Mouse (Mus musculus): Measurements from ENCODE around the gene Cd83. TPM values are rescaled to one million over a fixed set of nuclear protein-coding genes. Genes with fewer than 3 reads are reported as not detected.

Gene Cd83
- polyA plus RNA-seq, 1 experiment from 2014 or later: 1.3 TPM

DNA sequence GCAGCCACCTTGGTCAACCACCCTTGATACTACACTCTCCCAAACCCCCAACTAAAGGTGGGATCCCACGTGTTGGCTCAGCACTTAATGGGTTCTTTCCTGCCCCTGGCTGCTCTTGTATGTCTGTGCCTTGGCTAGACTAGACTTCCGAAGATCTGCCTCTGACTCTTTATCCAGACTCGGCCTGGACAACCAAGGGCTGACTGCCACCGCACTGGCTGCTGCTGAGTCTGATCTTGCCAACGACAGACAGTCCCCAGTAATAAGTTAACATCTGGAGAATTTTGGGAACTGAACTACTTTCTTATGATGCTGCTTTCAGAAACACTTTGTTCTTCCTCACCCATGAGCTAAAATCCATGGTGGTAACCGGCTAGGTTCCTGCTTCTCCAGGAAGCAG lies 26.0 kb downstream of the Cd83 start:
- DNase-seq (ENCODE audit: low spot score) (no peak), ATAC-seq (replicated peaks; ENCODE audit: low FRiP score) (no peak)
- no peaks in the 10 kb centered on the region for H3K27me3 ChIP-seq (replicated peaks; ENCODE audit: control insufficient read depth, insufficient read depth, low read length)
- no peak overlapping the region for H3K9ac ChIP-seq (ENCODE audit: low read depth, low read length)
- WGBS: 72% methylated on average over 6 of the region's 6 CpGs
- no peaks in the 10 kb centered on the region for H3K36me3 ChIP-seq (ENCODE audit: control insufficient read depth, insufficient read depth, low read length)
- H3K4me1 ChIP-seq (replicated peaks; ENCODE audit: control insufficient read depth, insufficient read depth, low read length): no peaks in the 10 kb centered on the region
- no peak overlapping the region for H3K4me3 ChIP-seq (ENCODE audit: low read depth, low read length)
- H3K27ac ChIP-seq (ENCODE audit: low read depth, low read length): no peak overlapping the region
- H3K9me3 ChIP-seq (ENCODE audit: control insufficient read depth, low read length): no peaks in the 10 kb centered on the region
- no peak overlapping the region for H3K4me2 ChIP-seq

DNA sequence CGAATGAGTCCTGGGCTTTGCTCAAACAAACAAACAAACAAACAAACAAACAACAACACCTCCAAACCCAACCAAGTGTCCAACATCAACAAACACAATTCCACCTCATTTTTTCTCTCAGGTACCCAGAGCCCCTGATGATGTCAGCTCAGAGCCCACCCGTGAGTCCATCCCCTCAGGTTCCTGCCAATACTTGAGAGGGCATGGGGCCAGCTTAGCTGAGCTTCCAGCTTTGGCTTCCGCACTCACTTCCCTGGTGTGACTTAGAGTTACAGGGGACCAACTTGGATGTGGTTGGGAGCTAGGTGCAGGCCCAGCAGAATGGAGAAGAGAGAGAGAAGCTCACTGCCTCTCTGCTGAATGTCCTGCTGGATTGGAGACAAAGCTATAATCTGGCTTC lies 27.3 kb downstream of the Cd83 start:
- no peaks in the 10 kb centered on the region for H3K27me3 ChIP-seq (replicated peaks; ENCODE audit: control insufficient read depth, insufficient read depth, low read length)
- DNase-seq (ENCODE audit: low spot score) (no peak), ATAC-seq (replicated peaks; ENCODE audit: low FRiP score) (no peak)
- no peaks in the 10 kb centered on the region for H3K36me3 ChIP-seq (ENCODE audit: control insufficient read depth, insufficient read depth, low read length)
- no peaks in the 10 kb centered on the region for H3K9me3 ChIP-seq (ENCODE audit: control insufficient read depth, low read length)
- no peak overlapping the region for H3K4me3 ChIP-seq (ENCODE audit: low read depth, low read length)
- no peaks in the 10 kb centered on the region for H3K4me1 ChIP-seq (replicated peaks; ENCODE audit: control insufficient read depth, insufficient read depth, low read length)
- no peak overlapping the region for H3K4me2 ChIP-seq
- H3K27ac ChIP-seq (ENCODE audit: low read depth, low read length): no peak overlapping the region
- 84% methylated on average over 3 of the region's 3 CpGs for WGBS
- H3K9ac ChIP-seq (ENCODE audit: low read depth, low read length): no peak overlapping the region

DNA sequence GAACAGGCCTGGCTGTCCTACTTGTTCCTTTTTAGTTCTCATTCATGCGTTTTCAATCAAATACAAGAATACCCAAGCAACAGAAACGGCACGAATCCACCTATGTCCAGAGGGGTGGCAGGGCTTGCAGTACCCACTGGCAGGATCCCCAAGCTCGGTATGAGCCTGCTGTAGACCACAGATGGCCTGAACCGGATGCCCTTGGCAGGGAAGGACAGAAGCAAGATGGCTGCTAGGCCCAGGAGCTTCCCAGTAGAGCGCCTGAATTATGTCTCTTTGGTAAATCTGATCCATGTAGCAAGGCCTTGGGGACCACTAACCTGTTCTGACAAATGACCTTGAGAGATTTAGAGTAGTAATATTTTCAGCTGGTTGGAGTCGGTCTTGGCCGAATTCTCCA lies 28.9 kb downstream of the Cd83 start:
- no peak overlapping the region for H3K27ac ChIP-seq (ENCODE audit: low read depth, low read length)
- 88% methylated on average over 8 of the region's 8 CpGs for WGBS
- DNase-seq (ENCODE audit: low spot score) (no peak), ATAC-seq (replicated peaks; ENCODE audit: low FRiP score) (no peak)
- H3K4me1 ChIP-seq (replicated peaks; ENCODE audit: control insufficient read depth, insufficient read depth, low read length): no peaks in the 10 kb centered on the region
- H3K9me3 ChIP-seq (ENCODE audit: control insufficient read depth, low read length): no peaks in the 10 kb centered on the region
- H3K36me3 ChIP-seq (ENCODE audit: control insufficient read depth, insufficient read depth, low read length): no peaks in the 10 kb centered on the region
- no peaks in the 10 kb centered on the region for H3K27me3 ChIP-seq (replicated peaks; ENCODE audit: control insufficient read depth, insufficient read depth, low read length)
- no peak overlapping the region for H3K9ac ChIP-seq (ENCODE audit: low read depth, low read length)
- no peak overlapping the region for H3K4me3 ChIP-seq (ENCODE audit: low read depth, low read length)
- H3K4me2 ChIP-seq: no peak overlapping the region

DNA sequence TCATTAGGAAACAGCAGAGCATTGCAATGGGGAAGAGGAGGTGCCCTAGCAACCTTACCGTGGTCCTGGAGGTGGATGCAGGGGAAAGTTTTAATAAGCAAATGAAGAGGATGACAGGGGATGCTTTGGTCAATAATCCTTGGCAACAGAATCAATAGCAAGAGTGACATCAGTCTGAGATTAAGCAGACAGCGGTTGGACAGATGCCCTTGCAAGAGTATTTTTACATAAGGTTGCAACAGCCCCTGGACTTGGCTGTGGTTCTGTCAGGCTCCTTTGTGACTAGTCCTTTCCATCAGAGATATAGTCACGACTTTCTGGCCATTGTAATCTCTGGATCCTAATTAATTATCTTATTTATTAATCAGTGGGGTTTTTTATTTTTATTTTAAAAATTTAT lies 32.9 kb downstream of the Cd83 start:
- WGBS: 72% methylated on average over 3 of the region's 3 CpGs
- Histone ChIP-seq H3K4me2 (no peak overlapping the region), H3K27ac (ENCODE audit: low read depth, low read length) (no peak overlapping the region), H3K4me1 (replicated peaks; ENCODE audit: control insufficient read depth, insufficient read depth, low read length) (no peaks in the 10 kb centered on the region), H3K36me3 (ENCODE audit: control insufficient read depth, insufficient read depth, low read length) (no peaks in the 10 kb centered on the region), H3K27me3 (replicated peaks; ENCODE audit: control insufficient read depth, insufficient read depth, low read length) (no peaks in the 10 kb centered on the region), H3K9me3 (ENCODE audit: control insufficient read depth, low read length) (no peaks in the 10 kb centered on the region), H3K4me3 (ENCODE audit: low read depth, low read length) (no peak overlapping the region), H3K9ac (ENCODE audit: low read depth, low read length) (no peak overlapping the region)
- no peak for ATAC-seq (replicated peaks; ENCODE audit: low FRiP score)
- no peak for DNase-seq (ENCODE audit: low spot score)

DNA sequence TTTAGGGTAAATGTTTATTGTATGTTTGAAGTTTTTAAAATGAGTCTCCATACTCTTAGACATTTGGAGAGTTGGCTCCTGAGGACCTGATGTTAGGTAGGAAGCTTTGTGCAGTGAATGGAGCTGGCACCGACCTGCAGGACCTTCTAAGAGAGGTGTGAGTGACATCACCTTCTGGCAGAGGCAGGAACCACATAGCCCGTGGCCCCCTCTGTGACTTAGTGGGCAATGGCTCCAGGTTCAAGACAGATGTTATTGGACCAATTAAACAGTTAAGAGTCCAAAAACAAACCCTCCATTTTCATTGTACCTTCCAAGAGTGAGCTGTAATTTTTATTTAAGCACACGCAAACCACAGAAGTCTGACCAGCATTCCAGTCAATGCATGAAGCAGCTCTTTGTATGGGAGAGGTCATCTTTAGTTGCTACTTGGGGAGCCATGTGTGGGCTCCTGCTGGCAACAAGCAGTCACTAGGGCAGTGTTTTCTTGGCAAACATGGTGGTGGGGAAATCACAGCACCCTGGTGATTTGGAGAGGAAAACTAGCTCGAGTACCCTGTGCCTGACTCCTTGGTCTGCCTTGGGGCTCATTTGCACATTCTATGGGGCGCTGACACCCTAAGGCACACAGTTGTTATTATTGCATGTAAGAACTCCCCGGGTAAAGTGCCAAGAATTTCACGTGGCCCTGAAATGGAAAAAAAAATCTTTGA lies 33.9 kb downstream of the Cd83 start:
- H3K4me1 ChIP-seq (replicated peaks; ENCODE audit: control insufficient read depth, insufficient read depth, low read length): no peaks in the 10 kb centered on the region
- H3K4me2 ChIP-seq: no peak overlapping the region
- no peak overlapping the region for H3K27ac ChIP-seq (ENCODE audit: low read depth, low read length)
- H3K27me3 ChIP-seq (replicated peaks; ENCODE audit: control insufficient read depth, insufficient read depth, low read length): no peaks in the 10 kb centered on the region
- no peaks in the 10 kb centered on the region for H3K36me3 ChIP-seq (ENCODE audit: control insufficient read depth, insufficient read depth, low read length)
- no peak overlapping the region for H3K4me3 ChIP-seq (ENCODE audit: low read depth, low read length)
- ATAC-seq (replicated peaks; ENCODE audit: low FRiP score) (no peak), DNase-seq (ENCODE audit: low spot score) (no peak)
- no peaks in the 10 kb centered on the region for H3K9me3 ChIP-seq (ENCODE audit: control insufficient read depth, low read length)
- no peak overlapping the region for H3K9ac ChIP-seq (ENCODE audit: low read depth, low read length)
- WGBS: 72% methylated on average over 7 of the region's 7 CpGs

DNA sequence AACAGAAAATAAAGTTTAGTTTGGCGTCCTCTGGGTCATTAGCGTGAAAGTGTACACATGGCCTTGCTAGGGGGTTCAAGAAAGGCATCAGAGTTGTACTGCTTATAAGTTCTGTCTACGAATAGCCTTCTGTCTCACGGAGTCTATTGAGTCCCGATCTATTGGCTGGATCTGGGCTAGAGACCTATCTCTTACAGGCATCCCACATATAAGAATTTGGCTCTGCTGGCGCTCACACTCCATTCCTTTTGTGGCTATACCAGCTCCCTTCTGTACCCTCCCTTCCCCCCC lies 34.4 kb downstream of the Cd83 start:
- 84% methylated on average over 6 of the region's 6 CpGs for WGBS
- Histone ChIP-seq H3K4me2 (no peak overlapping the region), H3K36me3 (ENCODE audit: control insufficient read depth, insufficient read depth, low read length) (no peaks in the 10 kb centered on the region), H3K9ac (ENCODE audit: low read depth, low read length) (no peak overlapping the region), H3K27me3 (replicated peaks; ENCODE audit: control insufficient read depth, insufficient read depth, low read length) (no peaks in the 10 kb centered on the region), H3K4me1 (replicated peaks; ENCODE audit: control insufficient read depth, insufficient read depth, low read length) (no peaks in the 10 kb centered on the region), H3K9me3 (ENCODE audit: control insufficient read depth, low read length) (no peaks in the 10 kb centered on the region), H3K4me3 (ENCODE audit: low read depth, low read length) (no peak overlapping the region), H3K27ac (ENCODE audit: low read depth, low read length) (no peak overlapping the region)
- no peak for ATAC-seq (replicated peaks; ENCODE audit: low FRiP score)
- no peak for DNase-seq (ENCODE audit: low spot score)

DNA sequence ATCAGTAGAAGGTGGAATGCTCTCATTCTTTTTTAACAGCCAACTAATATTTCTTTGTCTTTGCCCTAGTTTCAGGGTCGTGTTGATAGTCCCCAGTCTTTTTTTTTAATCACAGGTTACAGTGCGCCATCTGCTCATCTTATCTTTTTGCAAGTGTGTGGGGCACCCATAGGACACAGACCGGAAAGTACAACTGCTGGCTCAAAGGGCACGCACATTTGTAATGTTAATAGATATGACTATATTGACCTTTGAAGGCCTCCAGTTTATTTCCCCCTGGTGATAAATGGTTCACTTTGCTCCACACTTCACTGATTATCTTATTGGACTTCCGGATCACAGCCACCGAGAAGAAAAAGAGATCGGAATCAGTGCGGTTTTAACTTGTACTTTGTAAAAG lies 35.5 kb downstream of the Cd83 start:
- no peak overlapping the region for H3K27ac ChIP-seq (ENCODE audit: low read depth, low read length)
- H3K27me3 ChIP-seq (replicated peaks; ENCODE audit: control insufficient read depth, insufficient read depth, low read length): no peaks in the 10 kb centered on the region
- H3K9ac ChIP-seq (ENCODE audit: low read depth, low read length): no peak overlapping the region
- no peak for ATAC-seq (replicated peaks; ENCODE audit: low FRiP score)
- no peaks in the 10 kb centered on the region for H3K4me1 ChIP-seq (replicated peaks; ENCODE audit: control insufficient read depth, insufficient read depth, low read length)
- no peaks in the 10 kb centered on the region for H3K9me3 ChIP-seq (ENCODE audit: control insufficient read depth, low read length)
- no peak overlapping the region for H3K4me3 ChIP-seq (ENCODE audit: low read depth, low read length)
- H3K36me3 ChIP-seq (ENCODE audit: control insufficient read depth, insufficient read depth, low read length): no peaks in the 10 kb centered on the region
- no peak for DNase-seq (ENCODE audit: low spot score)
- 79% methylated on average over 8 of the region's 8 CpGs for WGBS
- no peak overlapping the region for H3K4me2 ChIP-seq

DNA sequence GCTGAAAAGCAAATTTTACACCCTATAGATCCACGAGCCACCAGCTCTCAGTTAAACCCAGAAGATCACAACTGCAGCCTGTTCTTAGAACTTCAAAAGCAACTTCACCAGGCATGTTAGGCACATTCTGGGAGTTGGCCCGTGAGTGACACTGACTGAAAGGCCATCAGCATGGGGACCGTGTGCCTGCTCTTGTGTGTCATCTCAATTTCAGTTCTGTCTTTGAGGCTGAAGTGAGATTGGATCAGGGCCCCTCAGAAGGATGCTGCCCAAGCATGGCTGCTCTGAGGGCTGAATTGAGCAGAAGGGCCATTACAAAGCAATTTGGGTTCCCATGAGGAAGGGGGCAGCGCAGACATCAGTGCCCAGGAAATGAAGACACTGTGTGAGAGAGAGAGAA lies 37.7 kb downstream of the Cd83 start:
- Histone ChIP-seq H3K27me3 (replicated peaks; ENCODE audit: control insufficient read depth, insufficient read depth, low read length) (no peaks in the 10 kb centered on the region), H3K9ac (ENCODE audit: low read depth, low read length) (no peak overlapping the region), H3K4me2 (no peak overlapping the region), H3K4me1 (replicated peaks; ENCODE audit: control insufficient read depth, insufficient read depth, low read length) (no peaks in the 10 kb centered on the region), H3K4me3 (ENCODE audit: low read depth, low read length) (no peak overlapping the region), H3K9me3 (ENCODE audit: control insufficient read depth, low read length) (no peaks in the 10 kb centered on the region), H3K36me3 (ENCODE audit: control insufficient read depth, insufficient read depth, low read length) (no peaks in the 10 kb centered on the region), H3K27ac (ENCODE audit: low read depth, low read length) (no peak overlapping the region)
- 79% methylated on average over 4 of the region's 4 CpGs for WGBS
- DNase-seq (ENCODE audit: low spot score) (no peak), ATAC-seq (replicated peaks; ENCODE audit: low FRiP score) (no peak)

DNA sequence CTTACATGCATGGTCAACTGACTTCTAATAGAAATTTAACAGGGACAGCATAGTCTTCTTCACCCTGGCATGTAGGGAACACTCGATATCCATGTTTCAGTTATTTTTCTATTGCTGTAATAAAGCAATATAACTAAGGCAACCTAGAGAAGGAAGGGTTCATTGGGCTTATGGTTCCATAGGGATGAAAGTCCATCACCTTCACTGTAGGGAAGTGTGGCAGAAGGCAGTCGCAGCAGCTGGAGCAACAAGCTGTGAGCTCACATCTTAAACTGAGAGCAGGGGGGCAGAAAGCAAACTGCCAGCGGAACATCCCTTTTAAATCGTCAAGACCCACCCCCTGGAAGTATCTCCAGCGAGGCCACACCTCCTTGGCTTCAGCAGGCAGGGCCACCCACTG lies 44.1 kb downstream of the Cd83 start:
- Histone ChIP-seq H3K9me3 (ENCODE audit: control insufficient read depth, low read length) (no peaks in the 10 kb centered on the region), H3K27ac (ENCODE audit: low read depth, low read length) (no peak overlapping the region), H3K9ac (ENCODE audit: low read depth, low read length) (no peak overlapping the region), H3K27me3 (replicated peaks; ENCODE audit: control insufficient read depth, insufficient read depth, low read length) (no peaks in the 10 kb centered on the region), H3K36me3 (ENCODE audit: control insufficient read depth, insufficient read depth, low read length) (no peaks in the 10 kb centered on the region), H3K4me3 (ENCODE audit: low read depth, low read length) (no peak overlapping the region), H3K4me2 (no peak overlapping the region), H3K4me1 (replicated peaks; ENCODE audit: control insufficient read depth, insufficient read depth, low read length) (no peaks in the 10 kb centered on the region)
- ATAC-seq (replicated peaks; ENCODE audit: low FRiP score) (no peak), DNase-seq (ENCODE audit: low spot score) (no peak)
- WGBS: 49% methylated on average over 5 of the region's 5 CpGs
